Mouse (Mus musculus): Measurements from ENCODE around the gene Lemd1. TPM values are rescaled to one million over a fixed set of nuclear protein-coding genes. Genes with fewer than 3 reads are reported as not detected.

Lemd1 gene
- total RNA-seq, 2 experiments from 2014 or later, result not detected

GRCm38 (mm10) chr1:132200562-132201510 lies 9.6 kb downstream of the Lemd1 start:
- no peak for ATAC-seq (replicated peaks; ENCODE audit: poor library complexity)

DNA sequence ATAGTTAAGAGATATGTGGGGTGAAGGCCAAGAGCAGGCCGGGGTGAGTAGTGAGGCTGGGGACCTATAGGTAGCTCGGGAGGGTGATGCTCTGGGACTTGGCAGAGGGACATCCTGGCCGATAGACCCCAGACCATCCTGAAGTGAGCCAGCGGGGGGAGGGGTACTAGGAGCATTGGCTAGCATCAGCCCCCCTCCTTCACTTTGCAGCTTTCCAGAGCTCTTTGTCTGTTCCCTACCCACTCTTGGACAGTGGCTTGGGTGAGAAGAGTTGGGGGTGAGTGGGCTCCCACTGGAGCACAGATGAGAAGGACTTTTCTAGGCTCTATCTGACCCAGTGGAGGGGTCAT lies 10.3 kb downstream of the Lemd1 start:
- no peak for ATAC-seq (replicated peaks; ENCODE audit: poor library complexity)

GRCm38 (mm10) chr1:132201936-132202335 lies 10.7 kb downstream of the Lemd1 start:
- no peak for ATAC-seq (replicated peaks; ENCODE audit: poor library complexity)

GRCm38 (mm10) chr1:132202771-132203170 lies 11.5 kb downstream of the Lemd1 start:
- ATAC-seq (replicated peaks; ENCODE audit: poor library complexity), result no peak

DNA sequence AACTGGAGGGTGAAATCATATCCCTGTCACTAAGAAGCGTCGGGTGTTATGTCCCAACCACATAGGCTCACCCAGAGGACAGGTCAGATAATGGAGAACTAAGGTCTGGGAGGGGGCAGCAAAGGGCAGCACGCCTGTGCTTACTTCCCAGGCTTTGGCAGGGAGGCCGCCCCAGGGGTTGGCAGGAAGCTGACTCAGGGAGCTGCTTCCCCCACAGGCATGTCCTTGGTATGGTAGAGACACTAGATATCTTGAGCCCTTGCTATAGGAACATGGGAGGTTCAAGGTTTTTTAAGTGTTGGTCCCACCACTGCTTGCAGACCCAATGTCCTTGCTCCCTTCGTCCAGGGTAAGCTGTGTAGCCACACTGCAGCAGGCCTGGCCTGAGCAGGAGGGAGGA lies 14.7 kb downstream of the Lemd1 start:
- ATAC-seq (replicated peaks; ENCODE audit: poor library complexity), result 0 out of 2 replicates have a peak, but pooled peaks have one; percentile 14

GRCm38 (mm10) chr1:132206828-132207227 lies 15.6 kb downstream of the Lemd1 start:
- no peak for ATAC-seq (replicated peaks; ENCODE audit: poor library complexity)

DNA sequence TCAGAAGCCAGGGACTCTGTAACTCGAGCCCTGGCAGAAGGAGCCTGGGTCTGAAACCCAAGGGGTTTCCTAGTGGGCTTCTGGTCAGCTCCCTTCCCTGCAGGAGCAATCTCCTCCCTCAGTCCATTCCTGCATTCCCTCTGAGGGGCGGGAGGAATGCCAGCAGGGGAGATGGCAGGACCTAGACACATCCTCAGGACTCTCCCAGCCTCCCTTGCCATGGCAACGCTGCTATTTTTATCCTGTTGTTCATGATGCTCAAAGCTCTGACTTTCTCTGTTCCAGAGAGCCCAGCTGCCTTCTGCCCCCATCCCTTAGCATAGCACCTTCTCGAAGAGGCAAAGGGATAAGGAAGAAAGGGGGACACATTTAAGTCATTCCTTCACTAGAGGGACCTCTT lies 16.9 kb downstream of the Lemd1 start:
- no peak for ATAC-seq (replicated peaks; ENCODE audit: poor library complexity)

DNA sequence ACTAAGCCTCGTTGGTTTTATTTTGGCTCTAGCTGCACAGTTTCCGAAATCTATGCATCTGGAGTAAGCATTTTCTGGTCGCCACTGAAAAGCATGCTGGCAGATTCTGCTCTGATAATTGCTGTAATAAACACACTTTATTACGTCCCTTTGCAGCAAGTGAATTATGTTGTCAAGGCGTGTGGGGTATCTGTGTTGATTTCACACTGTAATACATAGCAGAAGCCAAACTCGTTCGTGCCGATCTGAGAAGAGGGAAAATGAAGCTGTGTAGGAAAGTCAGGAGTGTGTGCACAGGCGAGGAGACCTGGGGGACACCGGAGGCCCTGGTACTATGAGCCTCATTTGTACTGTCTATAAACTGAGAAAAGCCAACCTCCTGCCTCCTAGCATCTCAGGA lies 18.2 kb downstream of the Lemd1 start:
- ATAC-seq (replicated peaks; ENCODE audit: poor library complexity), result no peak

DNA sequence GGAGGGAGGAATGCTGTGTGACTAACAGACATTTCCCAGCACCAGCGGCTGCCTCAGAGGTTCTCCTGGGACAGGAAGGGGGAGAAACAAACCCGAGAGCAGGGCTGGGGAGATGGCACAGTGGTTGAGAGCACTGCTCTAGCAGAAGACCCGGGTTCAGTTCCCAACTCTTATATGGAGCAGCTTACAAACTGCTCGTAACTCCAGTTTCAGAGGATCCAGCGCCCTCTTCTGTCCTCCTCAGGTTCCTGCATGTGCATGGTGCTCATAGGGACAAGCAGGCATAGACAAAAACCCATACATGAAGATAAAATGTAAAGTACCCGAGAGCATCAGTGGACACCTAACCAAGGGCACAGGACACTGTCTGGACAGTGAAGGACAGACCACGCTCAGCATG lies 19.7 kb downstream of the Lemd1 start:
- peak; percentile 79 for ATAC-seq (replicated peaks; ENCODE audit: poor library complexity)

DNA sequence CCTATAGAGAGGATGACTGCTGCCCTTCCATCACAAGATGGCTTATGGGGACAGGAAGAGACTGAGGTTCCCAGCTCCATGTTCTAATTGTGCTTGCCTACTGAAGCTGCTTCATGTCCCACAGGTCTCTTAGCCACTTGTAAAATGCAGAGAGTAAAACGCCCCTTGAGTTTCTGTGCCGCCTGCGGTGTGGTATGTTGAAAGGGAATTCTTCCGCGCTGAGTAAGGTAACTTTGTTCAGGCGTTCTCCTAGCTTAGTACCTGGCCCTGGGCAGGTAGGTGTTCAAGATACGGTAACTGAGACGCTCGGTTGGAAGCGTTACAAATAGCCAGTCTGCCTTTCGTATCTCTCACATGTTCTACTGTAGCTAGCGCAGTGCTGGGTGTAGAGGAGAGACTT lies 20.4 kb downstream of the Lemd1 start:
- no peak for ATAC-seq (replicated peaks; ENCODE audit: poor library complexity)

DNA sequence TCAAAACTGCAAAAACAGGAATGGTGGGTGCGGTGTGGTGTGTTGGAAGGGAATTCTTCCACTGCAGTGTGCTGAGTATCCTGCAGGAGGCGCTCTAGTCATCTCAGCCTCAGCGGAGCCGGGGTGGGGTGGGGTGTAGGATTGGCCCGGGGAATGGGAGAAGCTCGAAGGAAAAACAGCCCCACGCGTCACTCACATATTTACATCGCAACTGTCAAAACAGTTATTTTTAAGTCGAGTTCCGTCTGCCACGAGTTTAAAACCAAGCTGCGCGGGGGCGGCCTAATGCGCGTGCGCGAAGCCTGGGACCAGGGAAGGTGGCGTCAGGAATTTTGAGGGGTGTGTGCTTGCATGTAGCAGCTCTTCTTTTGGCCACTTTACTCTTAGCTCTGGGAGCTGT lies 21.0 kb downstream of the Lemd1 start:
- ATAC-seq (replicated peaks; ENCODE audit: poor library complexity), result peak; percentile 82

DNA sequence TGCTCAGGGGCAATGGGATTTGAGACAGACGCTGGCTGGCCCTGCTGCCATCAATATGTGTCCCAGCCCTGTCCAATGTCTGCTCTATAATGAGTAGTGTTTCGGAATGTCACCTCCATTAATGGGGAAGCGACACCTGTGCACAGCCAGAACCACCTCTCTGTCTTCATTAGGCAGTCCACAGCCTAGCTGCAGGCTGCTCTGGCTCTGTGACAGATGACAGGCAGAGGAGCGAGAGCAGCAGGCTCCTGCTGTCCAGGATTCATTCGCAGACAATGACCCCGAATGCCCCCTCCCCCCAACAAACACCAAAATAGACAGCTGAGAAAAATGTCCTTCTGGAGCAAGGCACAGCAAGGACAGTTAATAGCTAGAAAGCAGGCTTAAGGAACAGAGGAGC lies 21.8 kb downstream of the Lemd1 start:
- ATAC-seq (replicated peaks; ENCODE audit: poor library complexity), result no peak

DNA sequence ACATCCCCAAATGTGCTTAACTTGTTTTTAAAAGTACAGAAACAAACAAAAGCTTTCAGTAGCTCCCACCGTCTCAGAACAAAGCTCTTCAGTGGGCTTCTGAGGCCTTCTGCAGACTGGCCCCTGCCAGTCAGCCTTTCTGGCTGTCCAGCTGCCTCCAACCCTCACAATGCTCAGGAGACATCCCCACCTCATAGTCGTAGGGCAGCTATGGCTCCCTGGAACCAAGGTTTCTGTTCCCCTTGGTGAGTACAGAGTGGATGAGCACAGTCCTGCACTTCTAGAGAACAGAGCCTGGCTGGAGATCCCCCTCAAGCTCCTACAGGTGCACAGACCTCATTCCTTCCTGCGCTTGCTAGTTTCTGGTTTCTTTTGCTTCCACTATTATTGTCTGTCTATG lies 25.0 kb downstream of the Lemd1 start:
- ATAC-seq (replicated peaks; ENCODE audit: poor library complexity), result no peak

DNA sequence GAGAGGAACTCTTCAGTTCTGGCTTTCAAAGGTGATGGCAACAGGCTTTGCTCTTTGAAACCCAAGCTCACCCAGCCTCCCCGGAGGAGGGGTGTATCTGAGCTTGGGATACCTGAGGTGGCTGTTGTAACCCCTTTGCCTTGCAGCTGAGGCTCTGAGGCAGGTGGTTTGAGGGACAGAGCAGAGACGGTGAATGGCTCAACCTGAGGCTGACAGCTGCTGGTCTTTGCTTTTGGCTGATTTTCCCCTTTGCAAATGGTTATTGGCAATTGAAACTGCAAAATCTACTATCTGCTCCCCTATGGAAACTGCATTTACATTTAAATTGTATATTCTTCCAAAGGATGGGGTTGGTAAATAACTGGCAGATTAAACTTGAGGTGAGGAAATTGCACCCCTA lies 30.4 kb downstream of the Lemd1 start:
- no peak for ATAC-seq (replicated peaks; ENCODE audit: poor library complexity)

- ATAC-seq (replicated peaks; ENCODE audit: poor library complexity), result no peak
Measured at GRCm38 (mm10) chr1:132222166-132222565, 30.9 kb downstream of the Lemd1 start.

DNA sequence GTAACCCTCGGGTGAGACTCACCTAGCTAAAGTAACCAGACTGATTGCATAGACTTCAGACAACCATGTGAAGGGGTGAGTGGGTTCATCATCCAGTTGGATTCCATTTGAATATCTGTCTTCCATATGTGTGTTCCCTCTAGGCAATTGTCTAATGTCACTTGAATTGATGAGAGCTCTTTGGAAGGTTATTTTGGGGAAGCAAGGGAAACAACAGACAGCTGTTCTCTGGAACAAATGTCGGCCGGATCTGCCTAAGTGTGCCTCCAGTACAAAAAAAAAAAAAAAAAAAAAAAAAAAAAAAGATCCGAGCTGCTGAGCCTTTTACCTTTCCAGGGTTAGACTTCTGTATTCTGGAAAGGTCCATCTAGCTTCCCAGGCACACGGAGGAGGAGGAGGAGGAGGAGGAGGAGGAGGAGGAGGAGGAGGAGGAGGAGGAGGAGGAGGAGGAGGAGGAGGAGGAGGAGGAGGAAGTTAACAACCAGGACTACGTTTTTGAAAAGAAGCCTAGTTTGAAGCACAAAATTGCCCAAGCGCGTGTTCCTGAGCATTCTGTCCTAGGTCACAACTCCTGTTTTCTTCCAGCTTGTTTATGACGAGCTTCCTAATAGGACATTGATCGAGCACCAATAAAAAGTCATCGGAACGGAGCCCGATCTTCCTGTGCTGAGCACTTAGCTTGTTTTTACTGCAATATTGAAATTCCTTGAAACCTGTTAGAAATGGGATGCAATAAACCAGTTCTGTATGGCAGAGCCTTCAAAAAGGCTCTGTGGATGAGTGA lies 35.3 kb downstream of the Lemd1 start:
- ATAC-seq (replicated peaks; ENCODE audit: poor library complexity), result no peak

DNA sequence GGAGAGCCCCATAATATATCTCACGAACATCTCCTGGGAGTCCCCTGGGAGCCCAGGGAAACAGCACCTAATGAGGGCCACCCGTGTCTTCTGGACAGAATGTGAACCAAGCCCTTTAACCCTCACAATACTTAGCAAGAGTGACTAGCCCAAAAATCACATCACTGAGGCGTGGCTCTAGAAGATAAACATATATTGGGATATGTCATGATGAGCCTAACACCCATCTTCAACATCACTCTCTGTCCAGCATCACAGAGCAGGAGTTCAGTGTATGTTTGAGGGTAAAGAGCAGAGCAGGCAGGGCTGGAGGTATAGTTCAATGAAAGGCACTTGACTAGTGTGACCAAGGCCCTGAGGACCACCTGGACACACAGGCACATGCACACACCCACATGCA lies 38.4 kb downstream of the Lemd1 start, which contains the start of gene Gm10188:
Gene Gm10188 (minus strand): TSS at position 101 of the 400 bp plus-strand sequence.
- no peak for ATAC-seq (replicated peaks; ENCODE audit: poor library complexity)

DNA sequence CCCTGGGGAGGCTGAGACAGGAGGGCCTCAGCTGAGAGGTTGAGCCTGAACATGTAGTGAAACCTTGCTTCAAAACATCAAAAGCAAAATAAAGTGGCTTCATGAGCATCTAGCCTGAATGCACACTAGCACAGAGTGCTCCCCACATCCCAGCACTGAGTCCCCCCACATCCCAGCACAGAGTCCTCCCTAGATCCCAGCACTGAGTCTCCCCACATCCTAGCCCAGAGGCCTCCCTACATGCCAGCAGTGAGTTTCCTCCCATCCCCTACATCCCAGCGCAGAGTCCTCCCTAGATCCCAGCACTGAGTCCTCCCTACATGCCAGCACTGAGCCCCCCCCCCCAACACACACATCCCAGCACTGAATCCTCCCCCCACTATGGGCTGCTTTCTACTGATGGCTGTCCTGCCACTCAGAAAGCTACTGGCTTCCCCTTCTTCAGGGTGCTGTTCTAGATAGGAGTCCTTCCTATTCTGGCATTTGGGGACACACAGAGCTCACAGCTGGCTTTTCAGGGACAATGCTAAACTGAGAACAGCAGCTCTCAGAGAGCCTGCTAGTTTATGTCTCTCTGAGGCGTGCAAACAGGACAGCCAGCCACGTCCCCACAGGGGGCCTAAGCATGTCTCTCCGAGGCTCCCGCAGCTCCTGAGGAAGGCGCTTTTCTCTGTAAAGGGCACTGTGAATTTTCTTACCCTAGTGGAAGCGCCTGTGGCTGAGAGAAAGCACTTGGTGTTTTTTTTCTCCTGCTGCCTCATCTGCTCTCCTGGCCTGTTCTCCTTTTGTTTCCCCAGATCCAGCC lies 40.4 kb downstream of the Lemd1 start:
- ATAC-seq (replicated peaks; ENCODE audit: poor library complexity), result no peak

DNA sequence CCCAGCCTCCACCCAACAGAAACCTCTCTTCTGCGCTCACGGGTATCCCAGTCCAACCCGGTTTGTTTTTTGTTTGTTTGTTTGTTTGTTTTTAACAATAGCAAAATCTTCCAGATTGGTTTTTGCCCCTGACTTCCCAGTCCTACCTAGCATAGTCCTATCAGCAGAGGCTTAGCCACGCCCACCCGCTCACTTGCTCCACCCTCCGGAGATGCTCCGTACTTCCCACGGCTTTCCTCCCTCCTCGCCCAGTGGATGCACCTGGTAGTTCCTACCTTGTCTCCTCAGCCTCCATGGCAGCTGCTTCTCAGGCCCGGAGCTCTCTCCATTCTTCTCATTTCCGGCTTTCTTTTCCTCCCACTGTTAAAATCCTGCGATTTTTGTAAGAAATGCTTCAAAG lies 42.3 kb downstream of the Lemd1 start:
- peak; percentile 74 for ATAC-seq (replicated peaks; ENCODE audit: poor library complexity)

DNA sequence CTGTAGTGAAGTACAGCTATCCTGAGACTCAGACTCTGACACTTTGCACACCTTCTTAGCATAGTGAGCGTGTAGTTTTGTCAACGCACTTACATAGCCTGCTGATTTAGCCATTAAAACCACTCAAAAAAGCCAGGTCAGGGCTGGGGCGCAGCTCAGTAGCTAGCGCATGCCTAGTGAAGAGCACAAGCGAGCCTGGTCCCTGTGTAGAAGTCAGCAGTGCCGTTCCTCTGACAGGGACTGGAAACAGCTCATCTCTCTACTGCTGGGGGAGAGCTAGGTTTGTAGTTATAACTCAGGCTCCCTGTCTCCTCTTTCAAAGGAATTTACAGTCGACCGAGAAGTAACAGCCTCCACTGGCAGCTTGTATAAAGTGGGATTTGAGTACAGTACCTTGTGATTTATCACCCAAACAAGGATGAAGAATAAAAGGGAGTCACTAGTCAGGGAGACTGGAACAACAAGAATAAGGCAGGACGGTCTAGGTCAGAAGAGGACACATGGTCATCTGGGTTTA lies 43.6 kb downstream of the Lemd1 start:
- ATAC-seq (replicated peaks; ENCODE audit: poor library complexity), result no peak

GRCm38 (mm10) chr1:132237585-132238159 lies 46.4 kb downstream of the Lemd1 start:
- peak; percentile 83 for ATAC-seq (replicated peaks; ENCODE audit: poor library complexity)
